Mouse (Mus musculus) neural tube, embryonic 13.5 days (tissue): ENCODE measurements at regions not wholly inside any gene's neighbourhood (a gene's known extent, or its start where the extent isn't known, plus 50 kb on each side); places are given as distances from the start of the nearest gene placed in this dataset.

Experiments
- ATAC-seq: fragments of 200-750 bp; cut with Nextera tagmentation; 2 replicates; pipeline ENCODE4 v1.8.0; 2017; ENCODE audit warnings: low read depth, mild to moderate bottlenecking, moderate TSS enrichment, moderate library complexity
- H3K27ac ChIP-seq: fragments of 300-500 bp; sonication (generic); replicated peaks from 2 replicates; pipeline ENCODE4 v1.5.1; 2015; ENCODE audit warnings: moderate library complexity, mild to moderate bottlenecking, inconsistent platforms
- H3K27me3 ChIP-seq: fragments of 300-500 bp; sonication (generic); 2 replicates; pipeline ENCODE4 v1.6.1; 2015; ENCODE audit warnings: mild to moderate bottlenecking, inconsistent platforms
- H3K36me3 ChIP-seq: fragments of 300-500 bp; sonication (generic); 2 replicates; pipeline ENCODE4 v1.6.1; 2015; ENCODE audit warnings: mild to moderate bottlenecking, inconsistent platforms
- H3K4me1 ChIP-seq: fragments of 300-500 bp; sonication (generic); replicated peaks from 2 replicates; pipeline ENCODE4 v1.6.1; 2015; ENCODE audit warnings: inconsistent platforms
- H3K4me2 ChIP-seq: fragments of 300-500 bp; sonication (generic); 2 replicates; pipeline ENCODE4 v1.6.1; 2015; ENCODE audit warnings: inconsistent platforms, mild to moderate bottlenecking, moderate library complexity
- H3K4me3 ChIP-seq: fragments of 300-500 bp; sonication (generic); 2 replicates; pipeline ENCODE4 v1.5.1; 2015; ENCODE audit warnings: mild to moderate bottlenecking, inconsistent platforms
- H3K9ac ChIP-seq: fragments of 300-500 bp; sonication (generic); 2 replicates; pipeline ENCODE4 v1.6.1; 2015; ENCODE audit warnings: moderate library complexity, mild to moderate bottlenecking, inconsistent platforms
- H3K9me3 ChIP-seq: fragments of 300-500 bp; sonication (generic); 2 replicates; pipeline ENCODE4 v1.6.1; 2016; ENCODE audit warnings: inconsistent platforms
- WGBS: fragments of 180-500 bp; shearing (Covaris S2); methylation state at CpG from one replicate; pipeline ENCODE4 v1.1.7; 2015; 5-methylcytosine and 5-hydroxymethylcytosine counted together

DNA sequence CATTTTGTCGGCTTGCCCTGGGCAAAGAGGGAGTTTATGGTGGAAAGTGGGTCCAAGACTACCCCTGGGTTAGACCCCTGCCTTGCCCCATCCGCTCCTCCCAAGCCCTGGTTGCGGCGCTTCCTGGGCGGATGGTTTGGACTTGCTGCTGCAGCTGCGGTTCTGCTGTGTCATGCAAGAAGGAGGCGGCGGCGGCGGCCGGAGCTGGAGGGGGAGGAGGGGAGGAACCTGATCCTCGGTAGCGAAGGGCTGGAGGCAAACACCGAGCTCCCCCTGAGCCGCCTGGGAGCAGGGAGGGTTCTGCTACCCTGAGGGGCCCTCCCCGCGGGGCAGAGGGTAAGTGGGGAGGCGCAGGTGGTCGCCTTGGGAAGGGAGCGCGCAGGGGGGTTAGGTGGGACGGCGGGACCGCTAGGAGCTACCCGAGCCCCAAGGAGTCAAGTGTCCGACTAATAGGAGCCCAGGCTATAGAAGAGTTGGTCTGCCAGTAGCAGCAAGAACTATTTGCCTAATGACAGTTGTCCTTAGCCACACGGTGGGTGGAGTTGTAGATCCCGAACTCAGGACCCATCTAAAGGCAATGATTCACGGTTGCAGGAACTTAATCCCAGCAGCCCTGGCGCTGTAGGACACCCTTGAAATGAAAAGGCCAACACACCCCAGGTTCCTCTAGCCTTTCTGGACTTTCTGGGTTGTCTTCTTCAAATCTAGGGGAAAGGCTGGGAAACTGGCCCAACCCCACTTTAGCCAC is 178.2 kb upstream of the Mkln1 start:
- no peak for ATAC-seq
- H3K4me3 ChIP-seq, result peak overlapping the region; percentile 33
- no peak overlapping the region for H3K27ac ChIP-seq
- H3K36me3 ChIP-seq, result no peaks in the 10 kb centered on the region
- H3K4me2 ChIP-seq, result peak overlapping the region; percentile 58
- 2% methylated on average over 30 of the region's 30 CpGs for WGBS
- H3K4me1 ChIP-seq, result peaks cover 53% of the 10 kb centered on the region
- H3K9ac ChIP-seq, result peak overlapping the region; percentile 60
- H3K27me3 ChIP-seq, result peaks cover 82% of the 10 kb centered on the region
- H3K9me3 ChIP-seq, result no peaks in the 10 kb centered on the region

DNA sequence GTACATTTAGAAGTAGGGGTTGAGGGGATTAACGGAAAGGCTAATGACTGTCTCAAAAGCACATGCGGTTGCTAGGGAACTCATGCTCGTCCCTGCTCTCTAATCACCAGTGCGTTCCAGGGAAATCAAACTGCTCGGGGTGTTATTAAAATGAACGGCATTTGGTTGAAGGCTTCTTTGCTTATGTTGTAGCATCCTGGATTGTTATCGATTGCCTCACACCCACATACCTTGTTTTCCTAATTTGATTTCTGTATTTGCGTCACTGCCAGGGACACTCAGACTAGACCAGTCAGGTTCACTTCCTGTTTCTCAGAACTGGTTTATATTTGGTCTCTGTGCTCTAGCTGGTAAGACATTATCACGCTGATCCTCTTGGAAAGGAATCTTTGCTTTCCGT is 177.0 kb upstream of the Mkln1 start:
- peaks cover 74% of the 10 kb centered on the region for H3K27me3 ChIP-seq
- 0 out of 2 replicates have a peak overlapping the region, but pooled peaks have one; percentile 4 for H3K27ac ChIP-seq
- H3K9me3 ChIP-seq, result no peaks in the 10 kb centered on the region
- H3K4me3 ChIP-seq, result no peak overlapping the region
- H3K4me2 ChIP-seq, result peak overlapping the region; percentile 58
- no peak for ATAC-seq
- peaks cover 48% of the 10 kb centered on the region for H3K4me1 ChIP-seq
- H3K36me3 ChIP-seq, result no peaks in the 10 kb centered on the region
- WGBS, result 26% methylated on average over 10 of the region's 10 CpGs
- no peak overlapping the region for H3K9ac ChIP-seq

DNA sequence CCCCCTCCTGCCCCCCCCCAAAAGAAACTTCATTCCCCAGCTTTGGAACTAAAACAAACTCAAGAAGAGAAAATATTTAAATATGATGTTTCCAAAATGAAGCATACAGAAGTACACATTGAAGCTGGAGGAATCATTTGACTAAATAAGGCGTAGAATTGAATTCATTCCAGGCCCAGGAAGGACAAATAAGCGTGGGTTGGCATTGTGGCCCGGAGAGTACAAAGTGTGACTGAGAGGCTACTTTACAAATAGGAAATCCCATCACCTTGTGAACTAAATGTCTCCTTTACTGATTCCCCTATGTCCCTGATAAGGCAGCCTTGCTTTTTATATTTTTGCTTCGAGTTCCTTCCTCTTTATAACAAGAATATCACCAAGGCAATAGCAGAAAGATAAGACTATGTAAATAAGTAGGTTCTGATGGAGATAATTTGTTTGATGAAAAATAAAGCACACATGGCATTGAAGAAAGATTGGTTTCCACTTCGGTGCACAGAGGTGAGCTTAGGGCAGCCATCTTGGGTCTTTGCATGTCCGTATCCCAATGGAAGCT is 176.4 kb upstream of the Mkln1 start:
- Histone ChIP-seq H3K4me2 (no peak overlapping the region), H3K27me3 (peaks cover 69% of the 10 kb centered on the region), H3K4me1 (peaks cover 44% of the 10 kb centered on the region), H3K36me3 (no peaks in the 10 kb centered on the region), H3K4me3 (no peak overlapping the region), H3K9me3 (no peaks in the 10 kb centered on the region), H3K9ac (no peak overlapping the region), H3K27ac (no peak overlapping the region)
- ATAC-seq, result no peak
- 84% methylated on average over 6 of the region's 6 CpGs for WGBS

DNA sequence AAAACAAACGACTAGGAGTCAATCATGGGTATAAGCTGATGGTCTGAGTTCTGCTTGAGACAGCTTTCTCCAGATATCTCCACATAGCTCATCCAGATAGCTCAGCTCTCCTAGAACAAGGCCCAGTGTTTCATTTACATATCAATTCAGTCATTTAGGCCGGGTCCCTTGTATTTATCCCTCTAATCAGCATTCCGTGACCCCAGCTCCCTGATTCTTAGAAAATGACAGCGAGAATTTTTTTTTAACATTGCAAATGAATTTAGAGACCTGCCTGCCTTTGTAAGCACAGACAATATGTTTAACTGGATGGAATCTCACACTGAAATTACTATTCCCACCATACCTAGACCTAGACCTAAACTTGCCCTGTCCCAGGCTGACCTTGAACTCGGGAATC is 171.1 kb upstream of the Mkln1 start:
- ATAC-seq, result no peak

DNA sequence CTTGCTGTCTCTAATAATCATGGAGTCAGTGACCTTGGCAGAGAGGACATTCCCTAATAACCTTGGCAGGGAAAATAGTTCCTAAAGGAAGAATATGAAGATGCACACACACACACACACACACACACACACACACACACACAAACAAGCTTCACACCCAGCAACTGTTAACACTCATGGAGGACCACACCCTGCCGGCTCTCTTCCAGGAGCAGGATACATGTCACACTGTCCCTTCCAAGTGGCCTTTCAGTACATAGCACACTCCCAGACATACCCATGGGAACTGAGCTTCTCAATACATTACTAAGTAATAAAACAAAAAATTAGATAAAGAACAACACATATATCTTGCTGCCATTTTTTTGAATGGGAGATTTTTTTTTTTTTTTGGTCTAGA is 170.5 kb upstream of the Mkln1 start:
- no peak overlapping the region for H3K4me2 ChIP-seq
- H3K4me3 ChIP-seq, result no peak overlapping the region
- 96% methylated on average over 1 of the region's 1 CpGs for WGBS
- H3K9me3 ChIP-seq, result no peaks in the 10 kb centered on the region
- H3K9ac ChIP-seq, result no peak overlapping the region
- H3K27me3 ChIP-seq, result peaks cover 13% of the 10 kb centered on the region; the same call in 1 of the 2 replicates
- no peak overlapping the region for H3K27ac ChIP-seq
- H3K4me1 ChIP-seq, result peaks cover 5% of the 10 kb centered on the region
- ATAC-seq, result no peak
- no peaks in the 10 kb centered on the region for H3K36me3 ChIP-seq

More for the DNA sequence above, 171.1 kb upstream of the Mkln1 start:
- WGBS, result 43% methylated on average over 5 of the region's 5 CpGs
- Histone ChIP-seq H3K4me2 (no peak overlapping the region), H3K36me3 (no peaks in the 10 kb centered on the region), H3K4me1 (no peaks in the 10 kb centered on the region), H3K4me3 (no peak overlapping the region), H3K9me3 (no peaks in the 10 kb centered on the region), H3K27me3 (peaks cover 18% of the 10 kb centered on the region), H3K9ac (no peak overlapping the region), H3K27ac (no peak overlapping the region)

DNA sequence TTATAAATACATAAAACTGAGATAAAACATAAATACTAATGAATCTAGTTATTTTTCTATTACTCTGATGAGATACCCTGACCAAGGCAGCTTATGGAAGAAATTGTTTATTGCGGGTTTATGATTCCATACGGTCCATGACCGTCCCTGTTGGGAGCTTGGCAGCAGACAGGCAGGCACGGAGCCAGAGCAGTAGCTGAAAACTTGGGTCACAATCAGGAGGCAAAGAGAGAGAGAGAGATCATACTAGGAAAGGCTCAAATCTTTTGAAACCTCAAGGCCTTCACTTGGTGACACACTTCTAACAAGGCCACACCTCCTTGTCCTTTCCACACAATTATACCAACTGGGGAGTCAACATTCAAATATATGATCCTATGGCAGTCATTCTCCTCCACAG is 166.7 kb upstream of the Mkln1 start:
- Histone ChIP-seq H3K27ac (no peak overlapping the region), H3K36me3 (no peaks in the 10 kb centered on the region), H3K27me3 (no peaks in the 10 kb centered on the region), H3K4me3 (no peak overlapping the region), H3K9me3 (no peaks in the 10 kb centered on the region), H3K4me2 (no peak overlapping the region), H3K4me1 (peaks cover 14% of the 10 kb centered on the region), H3K9ac (no peak overlapping the region)
- 81% methylated on average over 4 of the region's 4 CpGs for WGBS
- ATAC-seq, result no peak

DNA sequence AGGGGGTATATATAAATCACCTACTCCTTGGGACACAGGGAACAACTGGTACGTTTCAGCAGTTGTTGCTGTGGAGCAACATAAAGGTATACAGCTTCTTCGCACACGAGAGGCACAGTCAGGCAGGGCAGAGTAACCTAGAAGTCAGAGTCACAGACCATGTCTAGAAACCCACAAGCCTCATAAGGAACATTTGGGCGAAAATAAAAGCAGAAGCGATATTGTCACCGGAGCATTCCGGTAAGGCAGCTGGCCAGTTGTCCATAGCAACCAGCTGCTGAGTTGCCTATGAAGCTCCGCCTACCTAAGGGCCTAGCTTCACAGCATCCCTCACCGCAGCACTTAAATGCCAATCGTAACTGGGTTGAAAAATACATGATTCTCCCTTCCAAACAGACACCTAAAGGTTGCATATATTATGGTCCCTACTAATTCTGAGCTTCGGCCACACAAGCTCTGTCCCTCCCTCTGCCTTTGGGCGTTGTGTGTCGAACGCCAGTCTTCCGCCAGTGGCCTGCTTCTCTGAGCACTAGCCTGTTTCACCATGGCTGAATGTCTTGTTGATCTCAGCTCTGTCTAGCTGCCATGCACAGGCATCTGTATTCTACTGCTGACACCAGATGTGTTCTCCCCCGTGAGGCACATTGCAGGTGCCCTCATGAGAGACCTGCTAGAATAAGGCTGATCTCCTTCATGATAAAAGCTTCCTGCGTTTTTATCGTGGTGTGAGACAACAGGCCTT is 165.1 kb upstream of the Mkln1 start:
- H3K9ac ChIP-seq, result no peak overlapping the region
- 0 out of 2 replicates have a peak overlapping the region, but pooled peaks have one; percentile 20 for H3K4me2 ChIP-seq

GRCm38 (mm10) chr6:31240051-31240450 is 158.5 kb upstream of the Mkln1 start:
- no peak overlapping the region for H3K4me2 ChIP-seq
- ATAC-seq, result no peak
- H3K9me3 ChIP-seq, result no peaks in the 10 kb centered on the region
- H3K9ac ChIP-seq, result no peak overlapping the region
- no peak overlapping the region for H3K27ac ChIP-seq
- H3K36me3 ChIP-seq, result no peaks in the 10 kb centered on the region
- no peaks in the 10 kb centered on the region for H3K4me1 ChIP-seq
- WGBS, result 13% methylated on average over 9 of the region's 9 CpGs
- no peaks in the 10 kb centered on the region for H3K27me3 ChIP-seq
- no peak overlapping the region for H3K4me3 ChIP-seq

More for the DNA sequence above, 165.1 kb upstream of the Mkln1 start:
- H3K9me3 ChIP-seq, result no peaks in the 10 kb centered on the region
- H3K27me3 ChIP-seq, result no peaks in the 10 kb centered on the region
- peak; percentile 53; the same call in 1 of the 2 replicates for ATAC-seq
- peak overlapping the region; percentile 72 for H3K27ac ChIP-seq
- H3K4me3 ChIP-seq, result no peak overlapping the region
- peaks cover 14% of the 10 kb centered on the region for H3K4me1 ChIP-seq
- no peaks in the 10 kb centered on the region for H3K36me3 ChIP-seq
- WGBS, result 39% methylated on average over 18 of the region's 18 CpGs

- H3K4me3 ChIP-seq, result no peak overlapping the region
- H3K27ac ChIP-seq, result no peak overlapping the region
- no peak overlapping the region for H3K4me2 ChIP-seq
- no peak for ATAC-seq
- no peak overlapping the region for H3K9ac ChIP-seq
- 67% methylated on average over 2 of the region's 2 CpGs for WGBS
- no peaks in the 10 kb centered on the region for H3K27me3 ChIP-seq
- H3K4me1 ChIP-seq, result no peaks in the 10 kb centered on the region
- H3K9me3 ChIP-seq, result no peaks in the 10 kb centered on the region
- H3K36me3 ChIP-seq, result no peaks in the 10 kb centered on the region
Observed at GRCm38 (mm10) chr6:31250526-31250925, 148.0 kb upstream of the Mkln1 start.

GRCm38 (mm10) chr6:31253251-31253935 is 145.1 kb upstream of the Mkln1 start:
- Histone ChIP-seq H3K4me3 (no peak overlapping the region; the same call in 1 of the 2 replicates), H3K4me1 (no peaks in the 10 kb centered on the region)
- no peak for ATAC-seq

GRCm38 (mm10) chr6:31260645-31261345 is 137.7 kb upstream of the Mkln1 start:
- no peak overlapping the region for H3K9ac ChIP-seq
- H3K4me2 ChIP-seq, result no peak overlapping the region
- no peak for ATAC-seq
- H3K4me1 ChIP-seq, result no peaks in the 10 kb centered on the region
- no peaks in the 10 kb centered on the region for H3K27me3 ChIP-seq
- no peaks in the 10 kb centered on the region for H3K36me3 ChIP-seq
- no peak overlapping the region for H3K27ac ChIP-seq
- no peak overlapping the region for H3K4me3 ChIP-seq
- 81% methylated on average over 10 of the region's 10 CpGs for WGBS
- no peaks in the 10 kb centered on the region for H3K9me3 ChIP-seq

More at GRCm38 (mm10) chr6:31253251-31253935, 145.1 kb upstream of the Mkln1 start:
- H3K36me3 ChIP-seq, result no peaks in the 10 kb centered on the region
- H3K9ac ChIP-seq, result no peak overlapping the region
- no peaks in the 10 kb centered on the region for H3K9me3 ChIP-seq
- no peak overlapping the region for H3K27ac ChIP-seq
- no peaks in the 10 kb centered on the region for H3K27me3 ChIP-seq
- WGBS, result 26% methylated on average over 15 of the region's 15 CpGs
- peak overlapping the region; percentile 34 for H3K4me2 ChIP-seq
